Comparison of ENCODE assay signal across 13 mouse cellular contexts in genomic region chr4:145019121-145019714, GRCm38 (mm10).
A peak's percentile ranks its signal among the peaks of the same experiment; 100 is the strongest.
DNase-seq lines count a peak whose midpoint lies in the region; ATAC-seq and TF ChIP-seq lines count a peak whose summit lies in the region.
"Had no signal": no experiment of that assay in that cellular context is flagged by ENCODE, and none has a peak within 500 bp of the region (broad histone marks: within the 10 kb centered on the region; RNA-seq: fewer than 3 reads in every experiment).

No protein-coding gene starts in this region.

- no peak for TF ChIP-seq CTCF in gastrocnemius, adult 2 months (IDR thresholded peaks at IDR 0.05)

- peaks cover 96% of the 10 kb centered on the region for H3K36me3 ChIP-seq in megakaryocyte, embryonic 14.5 days (replicated peaks; ENCODE audit: low read length)
- H3K36me3 ChIP-seq in limb, embryonic 10.5 days, result peaks cover 26% of the 10 kb centered on the region
- peaks cover 35% of the 10 kb centered on the region; the same call in 1 of the 2 replicates for H3K36me3 ChIP-seq in kidney, embryonic 15.5 days
- H3K36me3 ChIP-seq in hindbrain, embryonic 10.5 days, result peaks cover 35% of the 10 kb centered on the region

- no peaks in the 10 kb centered on the region for H3K27me3 ChIP-seq in megakaryocyte, embryonic 14.5 days (replicated peaks)
- no peaks in the 10 kb centered on the region for H3K27me3 ChIP-seq in limb, embryonic 10.5 days (ENCODE audit: low read depth, poor library complexity, severe bottlenecking)
- no peaks in the 10 kb centered on the region for H3K27me3 ChIP-seq in kidney, embryonic 15.5 days
- H3K27me3 ChIP-seq in hindbrain, embryonic 10.5 days (ENCODE audit: insufficient read depth, poor library complexity, severe bottlenecking), result no peaks in the 10 kb centered on the region
- H3K27me3 ChIP-seq: embryonic facial prominence, embryonic 13.5 days; heart, embryonic 15.5 days; limb, embryonic 13.5 days had no signal

- peaks cover 100% of the 10 kb centered on the region for H3K4me1 ChIP-seq in megakaryocyte, embryonic 14.5 days
- peaks cover 12% of the 10 kb centered on the region; the same call in 1 of the 2 replicates for H3K4me1 ChIP-seq in limb, embryonic 10.5 days
- peaks cover 44% of the 10 kb centered on the region for H3K4me1 ChIP-seq in kidney, embryonic 15.5 days
- no peaks in the 10 kb centered on the region for H3K4me1 ChIP-seq in hindbrain, embryonic 10.5 days (replicated peaks)

- intact Hi-C loops in gastrocnemius, adult 2 months (cut with DNase I), result no loop called here

- 98% methylated on average over 3 of the region's 3 CpGs for WGBS in limb, embryonic 10.5 days
- 87% methylated on average over 3 of the region's 3 CpGs for WGBS in kidney, embryonic 15.5 days
- 89% methylated on average over 3 of the region's 3 CpGs for WGBS in hindbrain, embryonic 10.5 days

- no peak overlapping the region for H3K4me2 ChIP-seq in kidney, embryonic 15.5 days
- H3K4me2 ChIP-seq: embryonic facial prominence, embryonic 13.5 days; heart, embryonic 15.5 days; limb, embryonic 13.5 days had no signal

- peak; percentile 79 for ATAC-seq in common myeloid progenitor, adult 5-6 weeks (replicated peaks; ENCODE audit: low read depth, poor library complexity, severe bottlenecking)
- no peak for ATAC-seq in kidney, embryonic 15.5 days (replicated peaks; ENCODE audit: low FRiP score)

- no peak overlapping the region for H3K9ac ChIP-seq in kidney, embryonic 15.5 days
- H3K9ac ChIP-seq: embryonic facial prominence, embryonic 13.5 days; heart, embryonic 15.5 days; limb, embryonic 13.5 days had no signal

- no peak for DNase-seq in gastrocnemius, adult 2 months
- no peak for DNase-seq in gastrocnemius, postnatal 25 days
- DNase-seq in 416B (ENCODE audit: low read depth), result peak; percentile 94
- no peak for DNase-seq in limb, embryonic 10.5 days (ENCODE audit: low spot score)
- no peak for DNase-seq in hindbrain, embryonic 10.5 days (ENCODE audit: low spot score)
- DNase-seq: cerebellum, postnatal 14 days; kidney, postnatal 14 days had no signal

- no peaks in the 10 kb centered on the region for H3K9me3 ChIP-seq in megakaryocyte, embryonic 14.5 days
- H3K9me3 ChIP-seq in limb, embryonic 10.5 days (replicated peaks), result no peaks in the 10 kb centered on the region
- no peaks in the 10 kb centered on the region for H3K9me3 ChIP-seq in kidney, embryonic 15.5 days (replicated peaks)
- H3K9me3 ChIP-seq in hindbrain, embryonic 10.5 days, result no peaks in the 10 kb centered on the region
- H3K9me3 ChIP-seq: embryonic facial prominence, embryonic 13.5 days; heart, embryonic 15.5 days; limb, embryonic 13.5 days had no signal

- peak overlapping the region; percentile 82 for H3K27ac ChIP-seq in gastrocnemius, adult 2 months
- H3K27ac ChIP-seq in limb, embryonic 10.5 days, result no peak overlapping the region
- no peak overlapping the region for H3K27ac ChIP-seq in kidney, embryonic 15.5 days
- H3K27ac ChIP-seq in hindbrain, embryonic 10.5 days, result no peak overlapping the region
- H3K27ac ChIP-seq: embryonic facial prominence, embryonic 13.5 days; heart, embryonic 15.5 days; limb, embryonic 13.5 days had no signal

- no peak overlapping the region for H3K4me3 ChIP-seq in gastrocnemius, adult 2 months
- peak overlapping the region; percentile 47 for H3K4me3 ChIP-seq in megakaryocyte, embryonic 14.5 days (replicated peaks)
- no peak overlapping the region for H3K4me3 ChIP-seq in limb, embryonic 10.5 days
- H3K4me3 ChIP-seq in kidney, embryonic 15.5 days (replicated peaks), result no peak overlapping the region
- no peak overlapping the region for H3K4me3 ChIP-seq in hindbrain, embryonic 10.5 days
- H3K4me3 ChIP-seq: embryonic facial prominence, embryonic 13.5 days; heart, embryonic 15.5 days; limb, embryonic 13.5 days had no signal
